Mouse (Mus musculus) large intestine, adult 2 months (tissue): ENCODE data around the gene Sergef. TPM values are rescaled to one million over a fixed set of nuclear protein-coding genes. Genes with fewer than 3 reads are reported as not detected.

ENCODE experiments used
- DNase-seq: peaks from one replicate; pipeline ENCODE4 v3.0.0-alpha.2; 2012; ENCODE audit warnings: low read depth, low spot score
- WGBS: fragments of 180-500 bp; shearing (Covaris S2); methylation state at CpG from one replicate; pipeline ENCODE4 v1.1.7; 2018; 5-methylcytosine and 5-hydroxymethylcytosine counted together
- polyA plus RNA-seq: library from polyadenylated mRNA; depleted of rRNA; stranded (reverse); fragments of >200 nt; gene quantifications from 2 replicates; pipeline ENCODE4 v1.2.3, GENCODE M21; 2012

The Sergef gene
- polyA plus RNA-seq, 1 experiment = 8.1 TPM

GRCm38 (mm10) chr7:46618416-46619110, 21.0 kb downstream of the Sergef start:
- 90% methylated on average over 23 of the region's 23 CpGs for WGBS
- DNase-seq = no peak

- 92% methylated on average over 7 of the region's 7 CpGs for WGBS
- DNase-seq = no peak
Measured at GRCm38 (mm10) chr7:46616429-46617005, 23.1 kb downstream of the Sergef start.

GRCm38 (mm10) chr7:46615256-46615977, 24.2 kb downstream of the Sergef start:
- 33% methylated on average over 5 of the region's 5 CpGs for WGBS
- no peak for DNase-seq

- whole genome bisulfite sequencing = 95% methylated on average over 12 of the region's 12 CpGs
- no peak for DNase-seq
Measured at GRCm38 (mm10) chr7:46614263-46614662, 25.3 kb downstream of the Sergef start.

- WGBS = 86% methylated on average over 10 of the region's 10 CpGs
- DNase-seq = no peak
Measured at GRCm38 (mm10) chr7:46613091-46613490, 26.5 kb downstream of the Sergef start.

- 86% methylated on average over 6 of the region's 6 CpGs for WGBS
- no peak for DNase-seq
Measured at GRCm38 (mm10) chr7:46612421-46612937, 27.1 kb downstream of the Sergef start.

GRCm38 (mm10) chr7:46611970-46612369, 27.6 kb downstream of the Sergef start:
- no peak for DNase-seq
- 53% methylated on average over 9 of the region's 9 CpGs for WGBS

GRCm38 (mm10) chr7:46609317-46609716, 30.3 kb downstream of the Sergef start:
- 44% methylated on average over 4 of the region's 4 CpGs for WGBS
- DNase-seq = no peak

- no peak for DNase-seq
- 58% methylated on average over 11 of the region's 11 CpGs for WGBS
Measured at GRCm38 (mm10) chr7:46607428-46608055, 32.1 kb downstream of the Sergef start.

GRCm38 (mm10) chr7:46607031-46607426, 32.6 kb downstream of the Sergef start:
- DNase-seq = no peak
- WGBS = 59% methylated on average over 8 of the region's 8 CpGs

GRCm38 (mm10) chr7:46606391-46607030, 33.1 kb downstream of the Sergef start:
- DNase-seq = no peak
- WGBS = 65% methylated on average over 7 of the region's 7 CpGs

GRCm38 (mm10) chr7:46603051-46603450, 36.6 kb downstream of the Sergef start:
- WGBS = 74% methylated on average over 7 of the region's 7 CpGs
- no peak for DNase-seq

GRCm38 (mm10) chr7:46602079-46602478, 37.5 kb downstream of the Sergef start:
- DNase-seq = no peak
- WGBS = 79% methylated on average over 4 of the region's 4 CpGs

- 72% methylated on average over 5 of the region's 5 CpGs for WGBS
- no peak for DNase-seq
Measured at GRCm38 (mm10) chr7:46601097-46601496, 38.5 kb downstream of the Sergef start.

- no peak for DNase-seq
- WGBS = 96% methylated on average over 2 of the region's 2 CpGs
Measured at GRCm38 (mm10) chr7:46597006-46597405, 42.6 kb downstream of the Sergef start.

- WGBS = 89% methylated on average over 7 of the region's 7 CpGs
- no peak for DNase-seq
Measured at GRCm38 (mm10) chr7:46591546-46591945, 48.1 kb downstream of the Sergef start.

- no peak for DNase-seq
- 80% methylated on average over 12 of the region's 12 CpGs for WGBS
Measured at GRCm38 (mm10) chr7:46589181-46589580, 50.4 kb downstream of the Sergef start.

GRCm38 (mm10) chr7:46588005-46588404, 51.6 kb downstream of the Sergef start:
- DNase-seq = no peak
- 82% methylated on average over 7 of the region's 7 CpGs for WGBS

GRCm38 (mm10) chr7:46587466-46587865, 52.1 kb downstream of the Sergef start:
- WGBS = 65% methylated on average over 17 of the region's 17 CpGs

More at GRCm38 (mm10) chr7:46587466-46587865, 52.1 kb downstream of the Sergef start:
- DNase-seq = no peak
